Mouse (Mus musculus) kidney, adult 8-10 months (tissue): ENCODE results near the gene Nek10.
"Not testable (repeated sequence)": the region's sequence is repeated elsewhere in the genome, so short reads cannot be mapped to it uniquely, and the experiment has no call there.

Source experiments
- DNase-seq, 2 experiments: peaks; one replicate each; pipeline ENCODE4 v3.0.0; 2022

Nek10 gene

GRCm38 (mm10) chr14:14991642-14992041, 188.4 kb downstream of the Nek10 start:
- DNase-seq, result no peak

DNA sequence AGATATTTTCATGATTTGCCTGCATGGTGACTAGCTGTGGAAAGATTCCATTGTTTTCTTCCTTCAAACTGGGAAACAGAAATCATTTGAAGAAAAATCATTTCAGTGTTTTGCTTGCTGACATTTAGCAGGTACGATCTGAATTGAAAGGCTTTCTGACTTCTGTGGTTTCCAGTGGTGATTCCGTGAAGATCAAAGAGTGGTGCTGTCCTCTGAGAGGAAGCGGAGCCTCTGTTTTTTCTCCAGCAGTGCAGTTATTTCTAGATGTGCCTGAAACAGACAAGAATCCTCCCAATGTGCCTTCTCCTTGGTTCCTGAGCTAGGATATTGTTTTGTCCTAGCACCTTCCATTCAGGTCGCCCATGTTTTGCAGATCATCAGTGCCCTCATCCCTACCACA, 208.2 kb downstream of the Nek10 start:
- no peak for DNase-seq

- no peak for DNase-seq
These were observed 211.6 kb downstream of the Nek10 start for GRCm38 (mm10) chr14:15014799-15015198.

DNA sequence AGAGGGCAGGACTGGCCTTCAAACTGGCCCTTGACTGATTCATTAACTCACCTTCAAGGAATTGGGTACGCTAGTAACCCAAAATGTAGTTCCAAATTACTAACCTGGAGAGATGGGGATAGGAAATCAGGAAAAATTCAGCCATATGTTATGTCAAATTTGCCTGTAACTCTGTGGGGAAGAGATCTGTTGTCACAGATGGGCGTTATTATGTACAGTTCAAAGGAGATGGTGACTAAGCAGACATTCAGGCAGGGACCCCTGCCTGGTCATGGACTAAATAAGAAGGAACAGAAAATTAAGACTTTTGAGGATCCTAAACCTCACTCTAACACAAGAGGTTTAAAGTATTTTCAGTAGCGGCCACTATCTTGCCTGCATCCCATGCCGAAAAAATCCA, 227.4 kb downstream of the Nek10 start:
- DNase-seq, result not testable (repeated sequence)

GRCm38 (mm10) chr14:15034638-15035037, 231.4 kb downstream of the Nek10 start:
- DNase-seq, result peak; percentile 26 to 32

DNA sequence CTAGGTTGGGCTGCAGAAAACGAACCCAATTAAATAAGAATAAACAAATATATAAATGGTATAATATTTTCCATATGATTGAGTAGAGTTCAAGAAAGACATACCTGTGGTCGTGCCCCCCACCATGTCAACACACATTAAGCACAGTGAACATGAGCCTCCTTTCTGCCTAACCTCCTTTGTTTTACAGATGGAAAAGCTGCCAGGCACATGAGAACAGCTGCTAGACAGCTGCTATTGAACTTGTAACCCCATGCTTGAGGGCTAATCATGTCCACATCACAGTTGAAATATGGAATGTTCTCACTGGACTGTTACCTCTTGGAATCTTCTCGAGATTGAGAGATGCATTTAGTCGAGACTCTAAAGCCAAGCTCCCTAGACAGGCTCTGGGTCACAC, 245.0 kb downstream of the Nek10 start:
- DNase-seq, result no peak

- DNase-seq, result no peak
These were observed 258.3 kb downstream of the Nek10 start for GRCm38 (mm10) chr14:15061496-15061895.
